Mouse (Mus musculus): Measurements from ENCODE around the gene Lbhd2. TPM values are rescaled to one million over a fixed set of nuclear protein-coding genes. Genes with fewer than 3 reads are reported as not detected.

Gene Lbhd2
- polyA plus RNA-seq (2014; fragmentation: Nextera tagmentation; extraction: Ambion mirVana): not detected in 2 replicates

DNA sequence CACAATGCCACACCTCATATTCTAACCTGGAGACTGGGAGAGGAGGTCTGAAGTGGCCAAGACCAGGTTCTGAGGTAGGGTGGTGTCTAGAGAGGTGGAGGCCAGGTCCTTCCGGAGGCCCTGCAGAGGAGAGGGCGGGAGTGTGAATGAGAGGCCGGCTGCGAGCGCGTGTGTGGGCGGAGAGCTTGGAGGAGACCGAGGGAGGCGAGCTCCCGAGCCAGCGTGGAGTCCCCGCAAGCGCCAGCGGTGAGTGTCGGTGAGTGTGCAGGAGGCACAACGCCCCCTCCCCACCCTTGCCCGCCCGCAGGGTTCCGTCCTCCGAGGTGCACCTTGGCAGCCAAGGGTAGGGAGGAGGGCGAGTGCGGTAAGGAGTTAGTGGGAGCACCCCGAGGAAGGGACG lies at the start of gene Lbhd2:
Gene Lbhd2 (plus strand): TSS at position 188 of the 400 bp plus-strand sequence.
- Histone ChIP-seq H3K4me1 (ENCODE audit: control insufficient read depth, insufficient read depth, low read length) (peaks cover 6% of the 10 kb centered on the region; the same call in 1 of the 2 replicates), H3K4me3 (ENCODE audit: low read depth, low read length) (no peak within 1 kb of the TSS), H3K9ac (ENCODE audit: low read length) (no peak within 1 kb of the TSS), H3K4me2 (ENCODE audit: low read depth) (no peak within 1 kb of the TSS), H3K9me3 (ENCODE audit: control insufficient read depth, low read length) (no peaks in the 10 kb centered on the region), H3K27me3 (ENCODE audit: control insufficient read depth, insufficient read depth, low read length) (peaks cover 25% of the 10 kb centered on the region), H3K36me3 (ENCODE audit: control insufficient read depth, insufficient read depth, low read length) (no peaks in the 10 kb centered on the region), H3K27ac (ENCODE audit: low read depth, low read length) (no peak within 1 kb of the TSS)
- 3% methylated on average over 22 of the region's 24 CpGs for WGBS
- DNase-seq (ENCODE audit: low spot score) (no peak), ATAC-seq (ENCODE audit: insufficient read depth, low FRiP score, low TSS enrichment) (no peak)

- no peaks in the 10 kb centered on the region for H3K36me3 ChIP-seq (ENCODE audit: control insufficient read depth, insufficient read depth, low read length)
- DNase-seq (ENCODE audit: low spot score) (no peak), ATAC-seq (ENCODE audit: insufficient read depth, low FRiP score, low TSS enrichment) (no peak)
- H3K27ac ChIP-seq (ENCODE audit: low read depth, low read length): no peak overlapping the region
- H3K4me2 ChIP-seq (ENCODE audit: low read depth): no peak overlapping the region
- 87% methylated on average over 16 of the region's 16 CpGs for WGBS
- H3K27me3 ChIP-seq (ENCODE audit: control insufficient read depth, insufficient read depth, low read length): no peaks in the 10 kb centered on the region
- no peak overlapping the region for H3K4me3 ChIP-seq (ENCODE audit: low read depth, low read length)
- H3K9ac ChIP-seq (ENCODE audit: low read length): no peak overlapping the region
- H3K4me1 ChIP-seq (ENCODE audit: control insufficient read depth, insufficient read depth, low read length): peaks cover 4% of the 10 kb centered on the region; the same call in 1 of the 2 replicates
- no peaks in the 10 kb centered on the region for H3K9me3 ChIP-seq (ENCODE audit: control insufficient read depth, low read length)
Observed at GRCm38 (mm10) chr12:111360671-111361070, 45.9 kb upstream of the Lbhd2 start.

GRCm38 (mm10) chr12:111361319-111362098 lies 45.1 kb upstream of the Lbhd2 start:
- H3K9me3 ChIP-seq (ENCODE audit: control insufficient read depth, low read length): no peaks in the 10 kb centered on the region
- H3K4me1 ChIP-seq (ENCODE audit: control insufficient read depth, insufficient read depth, low read length): peaks cover 4% of the 10 kb centered on the region; the same call in 1 of the 2 replicates
- no peak for DNase-seq (ENCODE audit: low spot score)
- no peak overlapping the region for H3K4me2 ChIP-seq (ENCODE audit: low read depth)
- H3K9ac ChIP-seq (ENCODE audit: low read length): no peak overlapping the region
- no peak overlapping the region for H3K27ac ChIP-seq (ENCODE audit: low read depth, low read length)
- ATAC-seq (ENCODE audit: insufficient read depth, low FRiP score, low TSS enrichment): no peak
- no peaks in the 10 kb centered on the region for H3K36me3 ChIP-seq (ENCODE audit: control insufficient read depth, insufficient read depth, low read length)
- 76% methylated on average over 14 of the region's 14 CpGs for WGBS
- H3K27me3 ChIP-seq (ENCODE audit: control insufficient read depth, insufficient read depth, low read length): no peaks in the 10 kb centered on the region
- no peak overlapping the region for H3K4me3 ChIP-seq (ENCODE audit: low read depth, low read length)

- no peaks in the 10 kb centered on the region for H3K27me3 ChIP-seq (ENCODE audit: control insufficient read depth, insufficient read depth, low read length)
- ATAC-seq (ENCODE audit: insufficient read depth, low FRiP score, low TSS enrichment) (no peak), DNase-seq (ENCODE audit: low spot score) (no peak)
- H3K4me1 ChIP-seq (ENCODE audit: control insufficient read depth, insufficient read depth, low read length): peaks cover 4% of the 10 kb centered on the region; the same call in 1 of the 2 replicates
- no peak overlapping the region for H3K9ac ChIP-seq (ENCODE audit: low read length)
- no peaks in the 10 kb centered on the region for H3K36me3 ChIP-seq (ENCODE audit: control insufficient read depth, insufficient read depth, low read length)
- WGBS: 93% methylated on average over 3 of the region's 3 CpGs
- H3K9me3 ChIP-seq (ENCODE audit: control insufficient read depth, low read length): no peaks in the 10 kb centered on the region
- no peak overlapping the region for H3K4me3 ChIP-seq (ENCODE audit: low read depth, low read length)
- no peak overlapping the region for H3K27ac ChIP-seq (ENCODE audit: low read depth, low read length)
- no peak overlapping the region for H3K4me2 ChIP-seq (ENCODE audit: low read depth)
Observed at GRCm38 (mm10) chr12:111364234-111364633, 42.4 kb upstream of the Lbhd2 start.

GRCm38 (mm10) chr12:111367065-111367464 lies 39.5 kb upstream of the Lbhd2 start:
- no peak overlapping the region for H3K4me3 ChIP-seq (ENCODE audit: low read depth, low read length)
- no peak overlapping the region for H3K27ac ChIP-seq (ENCODE audit: low read depth, low read length)
- H3K4me1 ChIP-seq (ENCODE audit: control insufficient read depth, insufficient read depth, low read length): peaks cover 4% of the 10 kb centered on the region; the same call in 1 of the 2 replicates
- H3K36me3 ChIP-seq (ENCODE audit: control insufficient read depth, insufficient read depth, low read length): no peaks in the 10 kb centered on the region
- no peak for ATAC-seq (ENCODE audit: insufficient read depth, low FRiP score, low TSS enrichment)
- H3K9me3 ChIP-seq (ENCODE audit: control insufficient read depth, low read length): no peaks in the 10 kb centered on the region
- no peak overlapping the region for H3K4me2 ChIP-seq (ENCODE audit: low read depth)
- DNase-seq (ENCODE audit: low spot score): no peak
- WGBS: 88% methylated on average over 7 of the region's 7 CpGs
- no peaks in the 10 kb centered on the region for H3K27me3 ChIP-seq (ENCODE audit: control insufficient read depth, insufficient read depth, low read length)
- no peak overlapping the region for H3K9ac ChIP-seq (ENCODE audit: low read length)

DNA sequence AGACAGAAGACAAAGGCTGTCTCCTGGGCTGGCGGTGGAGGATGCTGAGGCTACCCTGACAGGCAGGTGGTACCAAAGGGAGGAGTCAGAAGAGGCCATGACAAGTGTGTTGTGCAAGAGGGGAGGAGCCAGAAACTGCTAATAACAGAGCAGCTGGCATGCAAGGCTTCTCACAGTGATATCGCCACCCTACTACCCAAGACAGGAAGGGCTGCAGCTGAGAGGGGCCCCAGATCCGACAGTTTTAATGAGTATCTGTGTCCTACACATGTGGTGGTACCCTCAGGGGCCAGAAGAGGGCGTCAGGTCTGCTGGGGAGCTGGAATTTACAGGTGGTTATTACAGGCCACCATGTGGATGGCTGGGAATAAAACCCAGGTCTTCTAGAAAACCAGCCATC lies 36.4 kb upstream of the Lbhd2 start:
- WGBS: 65% methylated on average over 4 of the region's 4 CpGs

DNA sequence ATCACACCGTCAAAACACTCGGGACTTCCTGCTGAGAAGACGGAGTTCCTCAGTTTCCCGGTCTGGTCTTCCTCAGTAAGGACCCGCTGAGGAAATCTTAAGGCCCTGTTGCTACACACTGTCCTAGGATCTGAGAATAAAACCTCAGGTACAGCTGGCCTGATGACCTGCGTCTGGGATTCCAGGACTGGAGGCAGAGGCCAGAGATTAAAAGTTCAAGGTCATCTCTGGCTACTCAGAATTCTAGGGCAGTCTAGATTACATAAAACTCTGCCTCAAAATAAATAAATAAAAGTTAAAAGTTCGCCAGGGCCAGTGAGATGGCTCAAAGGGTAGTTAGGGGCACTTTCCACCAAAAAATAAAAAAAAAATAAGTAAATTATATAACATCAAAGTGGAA lies 34.7 kb upstream of the Lbhd2 start:
- Histone ChIP-seq H3K9ac (ENCODE audit: low read length) (no peak overlapping the region), H3K36me3 (ENCODE audit: control insufficient read depth, insufficient read depth, low read length) (no peaks in the 10 kb centered on the region), H3K4me1 (ENCODE audit: control insufficient read depth, insufficient read depth, low read length) (peaks cover 10% of the 10 kb centered on the region; the same call in 1 of the 2 replicates), H3K27me3 (ENCODE audit: control insufficient read depth, insufficient read depth, low read length) (no peaks in the 10 kb centered on the region), H3K9me3 (ENCODE audit: control insufficient read depth, low read length) (no peaks in the 10 kb centered on the region), H3K4me2 (ENCODE audit: low read depth) (no peak overlapping the region), H3K27ac (ENCODE audit: low read depth, low read length) (no peak overlapping the region), H3K4me3 (ENCODE audit: low read depth, low read length) (no peak overlapping the region)
- WGBS: 90% methylated on average over 7 of the region's 7 CpGs
- ATAC-seq (ENCODE audit: insufficient read depth, low FRiP score, low TSS enrichment) (no peak), DNase-seq (ENCODE audit: low spot score) (no peak)

More for the DNA sequence above, 36.4 kb upstream of the Lbhd2 start:
- Histone ChIP-seq H3K9me3 (ENCODE audit: control insufficient read depth, low read length) (no peaks in the 10 kb centered on the region), H3K4me2 (ENCODE audit: low read depth) (no peak overlapping the region), H3K4me1 (ENCODE audit: control insufficient read depth, insufficient read depth, low read length) (peaks cover 4% of the 10 kb centered on the region; the same call in 1 of the 2 replicates), H3K36me3 (ENCODE audit: control insufficient read depth, insufficient read depth, low read length) (no peaks in the 10 kb centered on the region), H3K9ac (ENCODE audit: low read length) (no peak overlapping the region), H3K27ac (ENCODE audit: low read depth, low read length) (no peak overlapping the region), H3K4me3 (ENCODE audit: low read depth, low read length) (no peak overlapping the region), H3K27me3 (ENCODE audit: control insufficient read depth, insufficient read depth, low read length) (no peaks in the 10 kb centered on the region)
- no peak for ATAC-seq (ENCODE audit: insufficient read depth, low FRiP score, low TSS enrichment)
- DNase-seq (ENCODE audit: low spot score): no peak

DNA sequence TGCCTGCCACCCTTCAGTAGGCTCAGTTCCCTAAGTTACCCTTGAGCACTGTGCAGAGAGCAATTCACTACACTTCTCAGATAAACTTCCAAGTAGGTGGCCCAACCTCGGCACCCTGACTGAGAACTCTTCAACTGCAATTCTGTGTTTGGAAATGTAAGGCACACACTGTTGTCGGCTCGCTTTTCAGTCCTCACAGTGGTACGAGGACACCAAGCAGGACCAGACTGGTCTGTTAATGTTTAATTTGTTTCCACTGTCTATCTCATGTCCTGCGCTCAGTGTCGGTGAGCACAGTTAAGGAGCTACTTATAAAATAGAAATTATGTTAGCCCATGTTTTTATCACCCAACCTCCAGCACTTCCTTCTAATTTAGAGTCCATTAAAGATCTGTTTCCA lies 33.2 kb upstream of the Lbhd2 start:
- Histone ChIP-seq H3K36me3 (ENCODE audit: control insufficient read depth, insufficient read depth, low read length) (no peaks in the 10 kb centered on the region), H3K4me3 (ENCODE audit: low read depth, low read length) (no peak overlapping the region), H3K27ac (ENCODE audit: low read depth, low read length) (no peak overlapping the region), H3K27me3 (ENCODE audit: control insufficient read depth, insufficient read depth, low read length) (no peaks in the 10 kb centered on the region), H3K4me1 (ENCODE audit: control insufficient read depth, insufficient read depth, low read length) (peaks cover 8% of the 10 kb centered on the region; the same call in 1 of the 2 replicates), H3K4me2 (ENCODE audit: low read depth) (no peak overlapping the region), H3K9me3 (ENCODE audit: control insufficient read depth, low read length) (no peaks in the 10 kb centered on the region), H3K9ac (ENCODE audit: low read length) (no peak overlapping the region)
- WGBS: 76% methylated on average over 6 of the region's 6 CpGs
- ATAC-seq (ENCODE audit: insufficient read depth, low FRiP score, low TSS enrichment) (no peak), DNase-seq (ENCODE audit: low spot score) (no peak)

DNA sequence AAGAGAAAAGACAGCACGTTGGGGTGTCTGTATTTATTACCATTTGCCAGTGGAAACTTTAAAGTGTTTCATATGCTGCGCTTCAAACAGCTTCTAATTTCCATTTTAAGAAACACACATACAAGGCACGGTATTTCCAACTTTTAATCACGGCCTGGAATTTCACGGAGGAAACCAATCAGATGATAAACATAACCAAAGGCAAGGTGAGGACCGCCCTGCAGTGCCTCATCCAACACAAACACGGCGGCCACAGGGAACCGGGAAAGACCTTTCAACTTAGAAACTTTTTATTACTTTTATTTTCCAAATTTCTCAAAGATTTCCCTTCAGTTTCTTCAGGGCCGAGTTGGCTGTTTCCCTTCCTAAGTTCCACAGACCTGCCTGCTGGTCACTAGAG lies 31.9 kb upstream of the Lbhd2 start:
- DNase-seq (ENCODE audit: low spot score) (no peak), ATAC-seq (ENCODE audit: insufficient read depth, low FRiP score, low TSS enrichment) (no peak)
- H3K4me1 ChIP-seq (ENCODE audit: control insufficient read depth, insufficient read depth, low read length): peaks cover 10% of the 10 kb centered on the region; the same call in 1 of the 2 replicates
- no peak overlapping the region for H3K4me3 ChIP-seq (ENCODE audit: low read depth, low read length)
- no peak overlapping the region for H3K9ac ChIP-seq (ENCODE audit: low read length)
- H3K4me2 ChIP-seq (ENCODE audit: low read depth): no peak overlapping the region
- H3K27me3 ChIP-seq (ENCODE audit: control insufficient read depth, insufficient read depth, low read length): no peaks in the 10 kb centered on the region
- no peaks in the 10 kb centered on the region for H3K36me3 ChIP-seq (ENCODE audit: control insufficient read depth, insufficient read depth, low read length)
- H3K27ac ChIP-seq (ENCODE audit: low read depth, low read length): no peak overlapping the region
- H3K9me3 ChIP-seq (ENCODE audit: control insufficient read depth, low read length): no peaks in the 10 kb centered on the region
- WGBS: 87% methylated on average over 10 of the region's 10 CpGs

Data from neural tube, embryonic 11.5 days (tissue).